Mouse (Mus musculus): ENCODE measurements around the gene Atg4d.
"Not testable (repeated sequence)": the region's sequence is repeated elsewhere in the genome, so short reads cannot be mapped to it uniquely, and the experiment has no call there.

DNA sequence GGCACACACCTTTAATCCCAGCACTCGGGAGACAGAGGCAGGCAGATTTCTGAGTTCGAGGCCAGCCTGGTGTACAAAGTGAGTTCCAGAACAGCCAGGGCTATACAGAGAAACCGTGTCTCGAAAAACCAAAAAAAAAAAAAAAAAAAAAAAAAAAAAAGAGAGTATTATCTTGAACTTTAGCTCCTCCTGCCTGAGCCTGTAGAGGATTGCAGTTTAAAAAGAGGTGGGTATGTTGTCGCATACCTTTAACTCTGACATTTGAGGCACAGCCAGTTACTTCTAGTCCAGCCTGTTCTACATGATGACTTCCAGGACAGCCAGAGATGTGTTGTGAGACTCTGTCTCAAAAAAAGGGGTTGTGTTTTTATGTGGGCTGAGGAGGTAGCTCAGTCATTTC, 4.5 kb downstream of the Atg4d start:
- TF ChIP-seq CTCF (IDR thresholded peaks at IDR 0.05; ENCODE audit: low read depth), result peak; percentile 31; the same call in 1 of the 2 replicates
- TF ChIP-seq EP300 (optimal IDR thresholded peaks at IDR 0.05), result not testable (repeated sequence)
